11 mouse cellular contexts compared by ENCODE assay signal in genomic region chr10:127186451-127186850, GRCm38 (mm10). TPM values are rescaled to one million over a fixed set of nuclear protein-coding genes. Genes with fewer than 3 reads are reported as not detected.
DNase-seq lines count a peak whose midpoint lies in the region; ATAC-seq and TF ChIP-seq lines count a peak whose summit lies in the region.
"Had no signal": no experiment of that assay in that cellular context is flagged by ENCODE, and none has a peak within 500 bp of the region (broad histone marks: within the 10 kb centered on the region; RNA-seq: fewer than 3 reads in every experiment).

No protein-coding gene starts in this region.

- H3K9me3 ChIP-seq in kidney, postnatal 0 days (replicated peaks; ENCODE audit: low read length) = no peaks in the 10 kb centered on the region
- no peaks in the 10 kb centered on the region for H3K9me3 ChIP-seq in kidney, embryonic 15.5 days (replicated peaks)
- H3K9me3 ChIP-seq: heart, embryonic 15.5 days; liver, embryonic 15.5 days had no signal

- 0 out of 2 replicates have a peak, but pooled peaks cover 3% of the 10 kb centered on the region for H3K36me3 ChIP-seq in kidney, postnatal 0 days (ENCODE audit: insufficient read depth, low read length)
- H3K36me3 ChIP-seq in kidney, embryonic 15.5 days = peaks cover 42% of the 10 kb centered on the region
- H3K36me3 ChIP-seq: liver, embryonic 15.5 days had no signal

- TF ChIP-seq CTCF in cerebellum, adult 2 months (IDR thresholded peaks at IDR 0.05; ENCODE audit: borderline replicate concordance, insufficient read depth, low read depth, low read length) = peak; percentile 31; the same call in 1 of the 2 replicates
- TF ChIP-seq CTCF in kidney, postnatal 0 days (IDR thresholded peaks at IDR 0.05; ENCODE audit: low read depth) = peak; percentile 41; the same call in 1 of the 2 replicates

- no peak for DNase-seq in cerebellum, adult 2 months
- DNase-seq in kidney, postnatal 0 days (ENCODE audit: low spot score) = no peak
- no peak for DNase-seq in kidney, adult 9 months
- peak; percentile 41 for DNase-seq in 3T3-L1 (ENCODE audit: low read depth, low spot score)
- peak; percentile 46 for DNase-seq in R1 (ENCODE audit: low read depth, low spot score)
- no peak for DNase-seq in thymus, postnatal 0 days (ENCODE audit: low spot score)
- DNase-seq: adrenal gland, postnatal 25 days had no signal

- H3K4me2 ChIP-seq in kidney, postnatal 0 days (ENCODE audit: low read length) = no peak overlapping the region
- no peak overlapping the region for H3K4me2 ChIP-seq in kidney, embryonic 15.5 days
- H3K4me2 ChIP-seq: heart, embryonic 15.5 days; liver, embryonic 15.5 days had no signal

- no peak overlapping the region for H3K9ac ChIP-seq in kidney, postnatal 0 days (ENCODE audit: low read depth, low read length)
- no peak overlapping the region for H3K9ac ChIP-seq in kidney, embryonic 15.5 days
- H3K9ac ChIP-seq: heart, embryonic 15.5 days; liver, embryonic 15.5 days had no signal

- H3K27ac ChIP-seq in cerebellum, adult 2 months (ENCODE audit: insufficient read depth, low read length) = no peak overlapping the region
- no peak overlapping the region for H3K27ac ChIP-seq in kidney, postnatal 0 days
- H3K27ac ChIP-seq in kidney, embryonic 15.5 days = no peak overlapping the region
- H3K27ac ChIP-seq: heart, embryonic 15.5 days; liver, embryonic 15.5 days had no signal

- 88% methylated on average over 1 of the region's 1 CpGs for WGBS in cerebellum, adult 2 months
- 75% methylated on average over 1 of the region's 1 CpGs for WGBS in kidney, postnatal 0 days
- 79% methylated on average over 1 of the region's 1 CpGs for WGBS in kidney, embryonic 15.5 days

- H3K4me3 ChIP-seq in cerebellum, adult 2 months (replicated peaks; ENCODE audit: insufficient read depth, low read depth, low read length) = no peak overlapping the region
- H3K4me3 ChIP-seq in kidney, postnatal 0 days (replicated peaks; ENCODE audit: low read depth, low read length) = no peak overlapping the region
- no peak overlapping the region for H3K4me3 ChIP-seq in kidney, embryonic 15.5 days (replicated peaks)
- H3K4me3 ChIP-seq: heart, embryonic 15.5 days; liver, embryonic 15.5 days had no signal

- no peaks in the 10 kb centered on the region for H3K27me3 ChIP-seq in cerebellum, adult 2 months (ENCODE audit: control insufficient read depth, insufficient read depth, low read length)
- no peaks in the 10 kb centered on the region for H3K27me3 ChIP-seq in kidney, postnatal 0 days (ENCODE audit: insufficient read depth, low read length)
- H3K27me3 ChIP-seq in kidney, embryonic 15.5 days = peaks cover 28% of the 10 kb centered on the region

- TF ChIP-seq POLR2A in cerebellum, adult 2 months (IDR thresholded peaks at IDR 0.05; ENCODE audit: borderline replicate concordance, insufficient read depth, low read length) = no peak

- no peak for ATAC-seq in cerebellum, adult (ENCODE audit: insufficient number of reproducible peaks, low FRiP score, low TSS enrichment)
- ATAC-seq in kidney, postnatal 0 days (replicated peaks; ENCODE audit: low FRiP score, low read depth) = no peak
- ATAC-seq in kidney, embryonic 15.5 days (replicated peaks; ENCODE audit: low FRiP score) = no peak

- H3K4me1 ChIP-seq in cerebellum, adult 2 months (ENCODE audit: control insufficient read depth, insufficient read depth, low read length) = no peaks in the 10 kb centered on the region
- peaks cover 14% of the 10 kb centered on the region; the same call in 1 of the 2 replicates for H3K4me1 ChIP-seq in kidney, postnatal 0 days (replicated peaks; ENCODE audit: insufficient read depth, low read length)
- H3K4me1 ChIP-seq in kidney, embryonic 15.5 days = peaks cover 66% of the 10 kb centered on the region

RNA-seq across cellular contexts. Expression of gene Arhgef25, which starts 3.4 kb away (rescaled TPM):
- polyA plus RNA-seq in cerebellum, adult 2 months (2012; rRNA removed) = 105 and 117 TPM in 2 replicates
- polyA plus RNA-seq in kidney, postnatal 0 days (2015; fragmentation: Nextera tagmentation; extraction: Ambion mirVana) = 27.9 and 29.0 TPM in 2 replicates
- 3.7 and 4.5 TPM in 2 replicates for polyA plus RNA-seq in thymus, postnatal 0 days (2015; fragmentation: Nextera tagmentation; extraction: Ambion mirVana)
- 40.6 and 52.6 TPM in 2 replicates for polyA plus RNA-seq in kidney, embryonic 15.5 days (2015; fragmentation: Nextera tagmentation; extraction: Ambion mirVana)

RNA-seq across cellular contexts. Expression of gene Slc26a10, which starts 6.0 kb away (rescaled TPM):
- 3.1 and 3.3 TPM in 2 replicates for polyA plus RNA-seq in cerebellum, adult 2 months (2012; rRNA removed)
- 2.8 and 3.1 TPM in 2 replicates for polyA plus RNA-seq in kidney, postnatal 0 days (2015; fragmentation: Nextera tagmentation; extraction: Ambion mirVana)
- 1.6 and 2.6 TPM in 2 replicates for polyA plus RNA-seq in thymus, postnatal 0 days (2015; fragmentation: Nextera tagmentation; extraction: Ambion mirVana)
- 3.1 and 3.3 TPM in 2 replicates for polyA plus RNA-seq in kidney, embryonic 15.5 days (2015; fragmentation: Nextera tagmentation; extraction: Ambion mirVana)

RNA-seq across cellular contexts. Expression of gene Dtx3, which starts 9.1 kb away (rescaled TPM):
- polyA plus RNA-seq in cerebellum, adult 2 months (2012; rRNA removed) = 321 and 339 TPM in 2 replicates
- 83.3 and 85.1 TPM in 2 replicates for polyA plus RNA-seq in kidney, postnatal 0 days (2015; fragmentation: Nextera tagmentation; extraction: Ambion mirVana)
- 42.7 and 47.3 TPM in 2 replicates for polyA plus RNA-seq in thymus, postnatal 0 days (2015; fragmentation: Nextera tagmentation; extraction: Ambion mirVana)
- 100 and 129 TPM in 2 replicates for polyA plus RNA-seq in kidney, embryonic 15.5 days (2015; fragmentation: Nextera tagmentation; extraction: Ambion mirVana)

RNA-seq across cellular contexts. Expression of gene B4galnt1, which starts 21.4 kb away (rescaled TPM):
- polyA plus RNA-seq in cerebellum, adult 2 months (2012; rRNA removed) = 81.9 and 83.6 TPM in 2 replicates
- 15.0 and 16.4 TPM in 2 replicates for polyA plus RNA-seq in kidney, postnatal 0 days (2015; fragmentation: Nextera tagmentation; extraction: Ambion mirVana)
- 39.2 and 48.6 TPM in 2 replicates for polyA plus RNA-seq in thymus, postnatal 0 days (2015; fragmentation: Nextera tagmentation; extraction: Ambion mirVana)
- polyA plus RNA-seq in kidney, embryonic 15.5 days (2015; fragmentation: Nextera tagmentation; extraction: Ambion mirVana) = 7.5 and 7.7 TPM in 2 replicates

RNA-seq across cellular contexts. Expression of gene Pip4k2c, which starts 24.9 kb away (rescaled TPM):
- 58.8 and 64.1 TPM in 2 replicates for polyA plus RNA-seq in cerebellum, adult 2 months (2012; rRNA removed)
- 45.0 and 50.1 TPM in 2 replicates for polyA plus RNA-seq in kidney, postnatal 0 days (2015; fragmentation: Nextera tagmentation; extraction: Ambion mirVana)
- polyA plus RNA-seq in thymus, postnatal 0 days (2015; fragmentation: Nextera tagmentation; extraction: Ambion mirVana) = 24.1 and 24.4 TPM in 2 replicates
- polyA plus RNA-seq in kidney, embryonic 15.5 days (2015; fragmentation: Nextera tagmentation; extraction: Ambion mirVana) = 41.1 and 43.5 TPM in 2 replicates

Comparison
In these comparisons a context has a peak if more than half of its experiments do, and no peak if none do; other contexts are left out.
1. DNase-seq: peak in 3T3-L1 (single experiment) and R1 (single experiment); none in cerebellum, adult 2 months (0 of 2), kidney, postnatal 0 days (single experiment), kidney, adult 9 months (single experiment) and thymus, postnatal 0 days (single experiment).